Comparison of ENCODE assay signal across 8 mouse cellular contexts in the genomic region with DNA sequence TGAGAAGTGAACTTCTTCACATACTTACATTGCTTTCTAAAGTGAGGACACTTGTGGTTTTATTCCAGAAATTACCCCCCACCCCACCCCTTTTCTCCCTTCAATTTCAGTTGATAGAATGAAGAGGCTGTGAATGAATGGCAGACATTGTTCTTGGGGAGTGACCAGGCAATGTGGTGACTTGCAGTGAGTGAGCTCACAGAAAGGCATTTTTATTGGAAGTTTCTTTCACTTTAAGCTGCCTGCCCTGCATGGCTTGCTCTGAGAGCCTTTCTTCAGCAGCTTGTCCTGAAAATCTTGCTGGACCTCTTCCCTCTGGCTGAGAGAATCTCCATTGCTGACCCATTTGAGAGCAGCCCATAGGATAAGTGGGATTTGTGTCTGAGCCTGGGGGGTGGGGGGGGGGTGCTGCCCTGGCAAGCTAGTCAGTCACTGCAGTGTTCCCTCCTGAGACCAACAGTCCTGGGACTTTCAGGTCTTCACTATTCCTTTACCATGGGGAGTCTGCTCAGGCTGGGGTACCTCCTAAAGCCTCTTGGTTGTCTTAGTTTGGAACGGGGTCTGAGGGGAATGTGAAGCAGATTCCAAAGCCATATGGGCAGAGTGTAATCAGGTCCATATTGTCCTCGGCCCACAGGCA.
DNase-seq lines count a peak whose midpoint lies in the region; ATAC-seq and TF ChIP-seq lines count a peak whose summit lies in the region.
"Had no signal": no experiment of that assay in that cellular context is flagged by ENCODE, and none has a peak within 500 bp of the region (broad histone marks: within the 10 kb centered on the region; RNA-seq: fewer than 3 reads in every experiment).

No protein-coding gene starts in this region.

- no peak for TF ChIP-seq POLR2A in brain, embryonic 14.5 days (IDR thresholded peaks at IDR 0.05; ENCODE audit: borderline replicate concordance, extremely low read depth, insufficient read depth, insufficient read length, poor library complexity, severe bottlenecking)

- no peak for TF ChIP-seq CTCF in brain, embryonic 14.5 days (IDR thresholded peaks at IDR 0.05; ENCODE audit: borderline replicate concordance, extremely low read depth, insufficient read depth, insufficient read length)

- H3K4me3 ChIP-seq in kidney, embryonic 14.5 days (ENCODE audit: low read length): no peak overlapping the region
- no peak overlapping the region for H3K4me3 ChIP-seq in heart, embryonic 15.5 days
- H3K4me3 ChIP-seq in neural tube, embryonic 12.5 days: no peak overlapping the region

- DNase-seq in kidney, postnatal 10 days: no peak
- peak; percentile 44 for DNase-seq in brain, embryonic 14.5 days (ENCODE audit: low read depth)
- no peak for DNase-seq in urinary bladder, postnatal 36 days (ENCODE audit: low spot score in 2 of 2)
- DNase-seq in right cerebral cortex, postnatal 25 days: no peak
- DNase-seq: thymus, postnatal 36 days had no signal

- H3K4me2 ChIP-seq in kidney, embryonic 14.5 days (replicated peaks; ENCODE audit: low read depth, low read length): no peak overlapping the region
- H3K4me2 ChIP-seq in heart, embryonic 15.5 days: no peak overlapping the region
- no peak overlapping the region for H3K4me2 ChIP-seq in neural tube, embryonic 12.5 days (replicated peaks)

- peak overlapping the region; percentile 30; the same call in 1 of the 2 replicates for H3K27ac ChIP-seq in kidney, embryonic 14.5 days (ENCODE audit: low read depth, low read length)
- H3K27ac ChIP-seq in heart, embryonic 15.5 days: peak overlapping the region; percentile 81
- peak overlapping the region; percentile 43; the same call in 1 of the 2 replicates for H3K27ac ChIP-seq in neural tube, embryonic 12.5 days

- ATAC-seq in kidney, embryonic 14.5 days (ENCODE audit: low FRiP score, low TSS enrichment): no peak
- no peak for ATAC-seq in heart, embryonic 15.5 days (replicated peaks; ENCODE audit: insufficient number of reproducible peaks, insufficient read depth, low FRiP score, low read depth)
- no peak for ATAC-seq in neural tube, embryonic 12.5 days (ENCODE audit: low FRiP score, low read depth)

- 35% methylated on average over 2 of the region's 2 CpGs for WGBS in kidney, embryonic 14.5 days
- WGBS in heart, embryonic 15.5 days: 67% methylated on average over 2 of the region's 2 CpGs
- 51% methylated on average over 2 of the region's 2 CpGs for WGBS in neural tube, embryonic 12.5 days

- H3K36me3 ChIP-seq in kidney, embryonic 14.5 days (ENCODE audit: control insufficient read depth, insufficient read depth, low read length): no peaks in the 10 kb centered on the region
- no peaks in the 10 kb centered on the region for H3K36me3 ChIP-seq in heart, embryonic 15.5 days
- H3K36me3 ChIP-seq in neural tube, embryonic 12.5 days: no peaks in the 10 kb centered on the region

- no peaks in the 10 kb centered on the region for H3K27me3 ChIP-seq in kidney, embryonic 14.5 days (ENCODE audit: control insufficient read depth, insufficient read depth, low read length)
- H3K27me3 ChIP-seq in heart, embryonic 15.5 days: no peaks in the 10 kb centered on the region
- H3K27me3 ChIP-seq in neural tube, embryonic 12.5 days (replicated peaks): no peaks in the 10 kb centered on the region

- H3K4me1 ChIP-seq in kidney, embryonic 14.5 days (ENCODE audit: control insufficient read depth, insufficient read depth, low read length): peaks cover 22% of the 10 kb centered on the region
- peaks cover 43% of the 10 kb centered on the region for H3K4me1 ChIP-seq in heart, embryonic 15.5 days (replicated peaks)
- peaks cover 39% of the 10 kb centered on the region for H3K4me1 ChIP-seq in neural tube, embryonic 12.5 days

- no peaks in the 10 kb centered on the region for H3K9me3 ChIP-seq in kidney, embryonic 14.5 days (ENCODE audit: control insufficient read depth, low read length)
- H3K9me3 ChIP-seq in heart, embryonic 15.5 days (replicated peaks): no peaks in the 10 kb centered on the region
- H3K9me3 ChIP-seq in neural tube, embryonic 12.5 days: no peaks in the 10 kb centered on the region

- no peak overlapping the region for H3K9ac ChIP-seq in kidney, embryonic 14.5 days (ENCODE audit: low read depth, low read length)
- H3K9ac ChIP-seq in heart, embryonic 15.5 days: no peak overlapping the region
- no peak overlapping the region for H3K9ac ChIP-seq in neural tube, embryonic 12.5 days

Comparison
In these comparisons a context has a peak if more than half of its experiments do, and no peak if none do; other contexts are left out.
1. H3K27ac ChIP-seq: peak in every context shown above with its lines; median percentile 81 in heart, embryonic 15.5 days; 43 in neural tube, embryonic 12.5 days; 30 in kidney, embryonic 14.5 days.